9 mouse cellular contexts compared by ENCODE assay signal in the genomic region with DNA sequence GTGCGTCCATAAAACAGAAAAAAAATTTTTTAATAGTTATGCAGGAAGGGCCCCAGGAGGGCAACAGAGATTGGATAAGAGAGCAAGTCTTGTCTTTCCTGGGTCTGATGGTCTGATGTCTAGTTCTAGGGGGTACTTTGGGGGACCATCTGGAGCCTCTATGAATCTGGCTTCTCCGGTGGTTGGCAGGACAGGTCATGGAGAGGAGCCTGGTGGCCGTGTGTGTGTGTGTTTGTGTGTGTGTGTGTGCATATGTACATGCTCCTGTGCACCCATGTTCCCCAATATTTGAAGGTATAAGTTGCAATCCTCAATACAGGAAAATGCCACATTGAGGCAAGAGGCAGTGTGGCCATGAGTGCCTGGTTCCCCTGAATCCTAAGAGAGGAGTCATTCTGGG.
A peak's percentile ranks its signal among the peaks of the same experiment; 100 is the strongest.
DNase-seq lines count a peak whose midpoint lies in the region; ATAC-seq lines count a peak whose summit lies in the region.
"Had no signal": no experiment of that assay in that cellular context is flagged by ENCODE, and none has a peak within 500 bp of the region (broad histone marks: within the 10 kb centered on the region; RNA-seq: fewer than 3 reads in every experiment).

No protein-coding gene starts in this region.

- H3K9ac ChIP-seq in heart, embryonic 15.5 days, result no peak overlapping the region
- no peak overlapping the region for H3K9ac ChIP-seq in midbrain, embryonic 12.5 days (replicated peaks)
- H3K9ac ChIP-seq in midbrain, embryonic 11.5 days (ENCODE audit: low read length), result no peak overlapping the region
- peak overlapping the region; percentile 82 for H3K9ac ChIP-seq in hindbrain, embryonic 14.5 days
- no peak overlapping the region for H3K9ac ChIP-seq in stomach, embryonic 14.5 days (replicated peaks; ENCODE audit: low read depth, low read length)
- H3K9ac ChIP-seq in kidney, embryonic 15.5 days, result no peak overlapping the region

- peaks cover 30% of the 10 kb centered on the region for H3K4me1 ChIP-seq in heart, embryonic 15.5 days (replicated peaks)
- peaks cover 33% of the 10 kb centered on the region for H3K4me1 ChIP-seq in midbrain, embryonic 12.5 days
- peaks cover 2% of the 10 kb centered on the region; the same call in 1 of the 2 replicates for H3K4me1 ChIP-seq in midbrain, embryonic 11.5 days (ENCODE audit: control insufficient read depth, insufficient read depth, low read length)
- peaks cover 62% of the 10 kb centered on the region for H3K4me1 ChIP-seq in hindbrain, embryonic 14.5 days (replicated peaks; ENCODE audit: control insufficient read depth, insufficient read depth, low read length)
- peaks cover 22% of the 10 kb centered on the region for H3K4me1 ChIP-seq in stomach, embryonic 14.5 days (ENCODE audit: control insufficient read depth, insufficient read depth, low read length)
- H3K4me1 ChIP-seq in kidney, embryonic 15.5 days, result peaks cover 35% of the 10 kb centered on the region

- 0 out of 2 replicates have a peak overlapping the region, but pooled peaks have one; percentile 11 for H3K27ac ChIP-seq in heart, embryonic 15.5 days
- H3K27ac ChIP-seq in midbrain, embryonic 12.5 days (replicated peaks), result peak overlapping the region; percentile 55
- H3K27ac ChIP-seq in midbrain, embryonic 11.5 days (ENCODE audit: low read depth, low read length), result no peak overlapping the region
- peak overlapping the region; percentile 99 for H3K27ac ChIP-seq in hindbrain, embryonic 14.5 days
- 0 out of 2 replicates have a peak overlapping the region, but pooled peaks have one; percentile 39 for H3K27ac ChIP-seq in stomach, embryonic 14.5 days (ENCODE audit: low read length)
- H3K27ac ChIP-seq in kidney, embryonic 15.5 days, result no peak overlapping the region

- intact Hi-C loops in heart, postnatal 25 days (cut with DNase I), result loop anchor here (2.0 to 5.0 kb wide), 2 partner anchors 14 to 42 kb away; no protein-coding TSS in a partner anchor

- H3K4me3 ChIP-seq in heart, embryonic 15.5 days, result peak overlapping the region; percentile 54; the same call in 1 of the 2 replicates
- no peak overlapping the region for H3K4me3 ChIP-seq in midbrain, embryonic 12.5 days
- H3K4me3 ChIP-seq in midbrain, embryonic 11.5 days (ENCODE audit: low read depth, low read length), result no peak overlapping the region
- H3K4me3 ChIP-seq in hindbrain, embryonic 14.5 days (replicated peaks; ENCODE audit: low read length), result no peak overlapping the region
- no peak overlapping the region for H3K4me3 ChIP-seq in stomach, embryonic 14.5 days (ENCODE audit: low read depth, low read length)
- no peak overlapping the region for H3K4me3 ChIP-seq in kidney, embryonic 15.5 days (replicated peaks)

- DNase-seq in heart, postnatal 25 days (ENCODE audit: low spot score), result no peak
- no peak for DNase-seq in midbrain, embryonic 11.5 days (ENCODE audit: low spot score, missing footprints)
- DNase-seq in hindbrain, embryonic 14.5 days (ENCODE audit: low spot score), result no peak
- no peak for DNase-seq in kidney, postnatal 14 days
- DNase-seq: embryo, embryonic 11 days had no signal

- peak overlapping the region; percentile 84 for H3K4me2 ChIP-seq in heart, embryonic 15.5 days
- H3K4me2 ChIP-seq in midbrain, embryonic 12.5 days (replicated peaks), result 0 out of 2 replicates have a peak overlapping the region, but pooled peaks have one; percentile 7
- no peak overlapping the region for H3K4me2 ChIP-seq in midbrain, embryonic 11.5 days
- peak overlapping the region; percentile 74 for H3K4me2 ChIP-seq in hindbrain, embryonic 14.5 days (replicated peaks)
- H3K4me2 ChIP-seq in stomach, embryonic 14.5 days (replicated peaks; ENCODE audit: low read depth, low read length), result peak overlapping the region; percentile 69; the same call in 1 of the 2 replicates
- H3K4me2 ChIP-seq in kidney, embryonic 15.5 days, result no peak overlapping the region

- no peaks in the 10 kb centered on the region for H3K36me3 ChIP-seq in heart, embryonic 15.5 days
- no peaks in the 10 kb centered on the region for H3K36me3 ChIP-seq in midbrain, embryonic 12.5 days
- no peaks in the 10 kb centered on the region for H3K36me3 ChIP-seq in midbrain, embryonic 11.5 days (ENCODE audit: control insufficient read depth, insufficient read depth, low read length)
- no peaks in the 10 kb centered on the region for H3K36me3 ChIP-seq in hindbrain, embryonic 14.5 days (replicated peaks; ENCODE audit: control insufficient read depth, insufficient read depth)
- no peaks in the 10 kb centered on the region; the same call in 1 of the 2 replicates for H3K36me3 ChIP-seq in stomach, embryonic 14.5 days (ENCODE audit: control insufficient read depth, insufficient read depth, low read length)
- no peaks in the 10 kb centered on the region for H3K36me3 ChIP-seq in kidney, embryonic 15.5 days

- no peaks in the 10 kb centered on the region for H3K9me3 ChIP-seq in heart, embryonic 15.5 days (replicated peaks)
- no peaks in the 10 kb centered on the region for H3K9me3 ChIP-seq in midbrain, embryonic 12.5 days
- no peaks in the 10 kb centered on the region for H3K9me3 ChIP-seq in midbrain, embryonic 11.5 days (ENCODE audit: control insufficient read depth, low read length)
- H3K9me3 ChIP-seq in hindbrain, embryonic 14.5 days (ENCODE audit: control insufficient read depth, low read length), result no peaks in the 10 kb centered on the region
- no peaks in the 10 kb centered on the region for H3K9me3 ChIP-seq in stomach, embryonic 14.5 days (ENCODE audit: control insufficient read depth, low read depth, low read length)
- H3K9me3 ChIP-seq in kidney, embryonic 15.5 days (replicated peaks), result no peaks in the 10 kb centered on the region

- peaks cover 2% of the 10 kb centered on the region for H3K27me3 ChIP-seq in heart, embryonic 15.5 days
- H3K27me3 ChIP-seq in midbrain, embryonic 12.5 days, result peaks cover 96% of the 10 kb centered on the region
- H3K27me3 ChIP-seq in midbrain, embryonic 11.5 days (ENCODE audit: control insufficient read depth, insufficient read depth, low read length), result peaks cover 98% of the 10 kb centered on the region
- H3K27me3 ChIP-seq in hindbrain, embryonic 14.5 days (ENCODE audit: control insufficient read depth, insufficient read depth, low read length), result peaks cover 43% of the 10 kb centered on the region
- H3K27me3 ChIP-seq in stomach, embryonic 14.5 days (ENCODE audit: control insufficient read depth, insufficient read depth, low read length), result 0 out of 2 replicates have a peak, but pooled peaks cover 1% of the 10 kb centered on the region
- H3K27me3 ChIP-seq in kidney, embryonic 15.5 days, result peaks cover 1% of the 10 kb centered on the region

- no peak for ATAC-seq in heart, embryonic 15.5 days (replicated peaks; ENCODE audit: insufficient number of reproducible peaks, insufficient read depth, low FRiP score, low read depth)
- ATAC-seq in midbrain, embryonic 12.5 days (ENCODE audit: low FRiP score, low read depth), result no peak
- no peak for ATAC-seq in midbrain, embryonic 11.5 days (ENCODE audit: low FRiP score)
- ATAC-seq in hindbrain, embryonic 14.5 days (ENCODE audit: low FRiP score), result no peak
- ATAC-seq in stomach, embryonic 14.5 days (ENCODE audit: insufficient number of reproducible peaks, insufficient read depth, low FRiP score, low read depth), result no peak
- ATAC-seq in kidney, embryonic 15.5 days (replicated peaks; ENCODE audit: low FRiP score), result no peak

- WGBS in heart, embryonic 15.5 days, result 89% methylated on average over 3 of the region's 3 CpGs
- WGBS in midbrain, embryonic 12.5 days, result 85% methylated on average over 3 of the region's 3 CpGs
- 95% methylated on average over 3 of the region's 3 CpGs for WGBS in midbrain, embryonic 11.5 days
- WGBS in hindbrain, embryonic 14.5 days, result 65% methylated on average over 3 of the region's 3 CpGs
- 87% methylated on average over 3 of the region's 3 CpGs for WGBS in stomach, embryonic 14.5 days
- 94% methylated on average over 3 of the region's 3 CpGs for WGBS in kidney, embryonic 15.5 days

Comparison
In these comparisons a context has a peak if more than half of its experiments do, and no peak if none do; other contexts are left out.
1. H3K27ac ChIP-seq: peak in heart, embryonic 15.5 days (single experiment), midbrain, embryonic 12.5 days (single experiment), hindbrain, embryonic 14.5 days (single experiment) and stomach, embryonic 14.5 days (single experiment); none in midbrain, embryonic 11.5 days (single experiment) and kidney, embryonic 15.5 days (single experiment).
2. H3K4me2 ChIP-seq: peak in heart, embryonic 15.5 days (single experiment), midbrain, embryonic 12.5 days (single experiment), hindbrain, embryonic 14.5 days (single experiment) and stomach, embryonic 14.5 days (single experiment); none in midbrain, embryonic 11.5 days (single experiment) and kidney, embryonic 15.5 days (single experiment).